Comparison of ENCODE assay signal across 17 mouse cellular contexts in the genomic region with DNA sequence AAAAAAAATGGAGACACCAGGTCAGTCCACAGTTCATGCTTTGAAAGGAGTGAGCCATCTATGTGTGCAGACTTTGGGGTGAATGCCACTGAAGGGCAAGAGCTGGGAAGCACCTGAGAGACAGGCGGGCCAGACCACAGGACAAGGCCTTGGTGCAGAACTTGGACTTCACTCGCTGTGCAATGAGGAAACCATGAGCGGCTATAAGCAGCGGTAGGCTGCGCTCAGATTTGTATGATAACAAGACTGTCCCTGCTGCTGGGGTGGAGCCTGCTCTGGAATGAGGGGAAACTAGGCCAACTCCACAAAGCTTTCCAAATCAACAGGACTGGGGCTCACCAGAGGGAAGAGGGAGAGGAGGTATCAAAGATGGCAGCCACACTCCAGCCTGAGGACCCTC. TPM values are rescaled to one million over a fixed set of nuclear protein-coding genes. Genes with fewer than 3 reads are reported as not detected.
DNase-seq lines count a peak whose midpoint lies in the region; ATAC-seq and TF ChIP-seq lines count a peak whose summit lies in the region.
"Had no signal": no experiment of that assay in that cellular context is flagged by ENCODE, and none has a peak within 500 bp of the region (broad histone marks: within the 10 kb centered on the region; RNA-seq: fewer than 3 reads in every experiment).

No protein-coding gene starts in this region.

- no peaks in the 10 kb centered on the region for H3K9me3 ChIP-seq in kidney, postnatal 0 days (replicated peaks; ENCODE audit: low read length)
- no peaks in the 10 kb centered on the region for H3K9me3 ChIP-seq in kidney, embryonic 15.5 days (replicated peaks)
- H3K9me3 ChIP-seq in liver, embryonic 15.5 days (replicated peaks): no peaks in the 10 kb centered on the region
- no peaks in the 10 kb centered on the region for H3K9me3 ChIP-seq in liver, embryonic 11.5 days (ENCODE audit: control insufficient read depth, low read length)
- H3K9me3 ChIP-seq in forebrain, embryonic 12.5 days: no peaks in the 10 kb centered on the region
- H3K9me3 ChIP-seq: embryonic facial prominence, embryonic 12.5 days; heart, embryonic 12.5 days; hindbrain, embryonic 10.5 days had no signal

- 0 out of 2 replicates have a peak, but pooled peaks have one; percentile 41 for ATAC-seq in kidney, postnatal 0 days (replicated peaks; ENCODE audit: low FRiP score, low read depth)
- ATAC-seq in kidney, embryonic 15.5 days (replicated peaks; ENCODE audit: low FRiP score): no peak
- ATAC-seq in liver, embryonic 15.5 days (ENCODE audit: insufficient read depth): peak; percentile 20; the same call in 1 of the 2 replicates
- ATAC-seq in liver, embryonic 11.5 days (replicated peaks; ENCODE audit: low FRiP score): no peak
- no peak for ATAC-seq in forebrain, embryonic 12.5 days (ENCODE audit: low FRiP score)
- ATAC-seq: activated CD4-positive, CD25-positive, alpha-beta regulatory T cell, adult 4 months; forebrain, embryonic 16.5 days had no signal

- no peak for DNase-seq in kidney, postnatal 0 days (ENCODE audit: low spot score)
- DNase-seq in liver, embryonic 11.5 days (ENCODE audit: low spot score): no peak
- peak; percentile 18 for DNase-seq in large intestine, adult 2 months (ENCODE audit: low read depth, low spot score)
- DNase-seq in thymus, postnatal 10 days (ENCODE audit: low spot score in 2 of 2): no peak
- DNase-seq: adrenal gland, postnatal 14 days; cerebellum, adult 11-12 months; cerebellum, adult 9-10 months; cerebellum, postnatal 25 days; gastrocnemius, postnatal 25 days had no signal

- no peak overlapping the region for H3K4me2 ChIP-seq in kidney, postnatal 0 days (ENCODE audit: low read length)
- no peak overlapping the region for H3K4me2 ChIP-seq in kidney, embryonic 15.5 days
- no peak overlapping the region for H3K4me2 ChIP-seq in liver, embryonic 15.5 days
- no peak overlapping the region for H3K4me2 ChIP-seq in liver, embryonic 11.5 days
- H3K4me2 ChIP-seq in forebrain, embryonic 12.5 days: no peak overlapping the region
- H3K4me2 ChIP-seq: embryonic facial prominence, embryonic 12.5 days; heart, embryonic 12.5 days had no signal

- H3K9ac ChIP-seq in kidney, postnatal 0 days (ENCODE audit: low read depth, low read length): no peak overlapping the region
- H3K9ac ChIP-seq in kidney, embryonic 15.5 days: no peak overlapping the region
- no peak overlapping the region for H3K9ac ChIP-seq in liver, embryonic 15.5 days
- no peak overlapping the region for H3K9ac ChIP-seq in liver, embryonic 11.5 days (ENCODE audit: low read depth, low read length)
- H3K9ac ChIP-seq in forebrain, embryonic 12.5 days: no peak overlapping the region
- H3K9ac ChIP-seq: embryonic facial prominence, embryonic 12.5 days; heart, embryonic 12.5 days had no signal

- H3K4me3 ChIP-seq in kidney, postnatal 0 days (replicated peaks; ENCODE audit: low read depth, low read length): no peak overlapping the region
- no peak overlapping the region for H3K4me3 ChIP-seq in kidney, embryonic 15.5 days (replicated peaks)
- no peak overlapping the region for H3K4me3 ChIP-seq in liver, embryonic 15.5 days (replicated peaks)
- no peak overlapping the region for H3K4me3 ChIP-seq in liver, embryonic 11.5 days (ENCODE audit: low read depth, low read length)
- H3K4me3 ChIP-seq in forebrain, embryonic 12.5 days (replicated peaks): no peak overlapping the region
- H3K4me3 ChIP-seq: embryonic facial prominence, embryonic 12.5 days; heart, embryonic 12.5 days; hindbrain, embryonic 10.5 days had no signal

- H3K27ac ChIP-seq in kidney, postnatal 0 days: no peak overlapping the region
- H3K27ac ChIP-seq in kidney, embryonic 15.5 days: no peak overlapping the region; the same call in 1 of the 2 replicates
- H3K27ac ChIP-seq in liver, embryonic 15.5 days (replicated peaks): no peak overlapping the region; the same call in 1 of the 2 replicates
- H3K27ac ChIP-seq in liver, embryonic 11.5 days (ENCODE audit: low read depth, low read length): no peak overlapping the region
- H3K27ac ChIP-seq in forebrain, embryonic 12.5 days: no peak overlapping the region
- H3K27ac ChIP-seq: embryonic facial prominence, embryonic 12.5 days; hindbrain, embryonic 10.5 days had no signal

- H3K36me3 ChIP-seq in kidney, postnatal 0 days (ENCODE audit: insufficient read depth, low read length): no peaks in the 10 kb centered on the region
- H3K36me3 ChIP-seq in kidney, embryonic 15.5 days: no peaks in the 10 kb centered on the region
- H3K36me3 ChIP-seq in liver, embryonic 15.5 days (replicated peaks): no peaks in the 10 kb centered on the region
- H3K36me3 ChIP-seq in liver, embryonic 11.5 days (ENCODE audit: control insufficient read depth, insufficient read depth, low read length): no peaks in the 10 kb centered on the region
- H3K36me3 ChIP-seq in forebrain, embryonic 12.5 days (replicated peaks): no peaks in the 10 kb centered on the region
- H3K36me3 ChIP-seq: embryonic facial prominence, embryonic 12.5 days; heart, embryonic 12.5 days; hindbrain, embryonic 10.5 days had no signal

- WGBS in kidney, postnatal 0 days: 83% methylated on average over 5 of the region's 5 CpGs
- WGBS in kidney, embryonic 15.5 days: 91% methylated on average over 5 of the region's 5 CpGs
- WGBS in liver, embryonic 15.5 days (ENCODE audit: insufficient replicate concordance): 61% methylated on average over 5 of the region's 5 CpGs
- 85% methylated on average over 5 of the region's 5 CpGs for WGBS in liver, embryonic 11.5 days
- 41% methylated on average over 5 of the region's 5 CpGs for WGBS in large intestine, adult 2 months
- 93% methylated on average over 5 of the region's 5 CpGs for WGBS in forebrain, embryonic 12.5 days

- 0 out of 2 replicates have a peak, but pooled peaks cover 6% of the 10 kb centered on the region for H3K4me1 ChIP-seq in kidney, postnatal 0 days (replicated peaks; ENCODE audit: insufficient read depth, low read length)
- H3K4me1 ChIP-seq in kidney, embryonic 15.5 days: peaks cover 30% of the 10 kb centered on the region
- peaks cover 60% of the 10 kb centered on the region for H3K4me1 ChIP-seq in liver, embryonic 15.5 days (replicated peaks)
- H3K4me1 ChIP-seq in liver, embryonic 11.5 days (replicated peaks; ENCODE audit: control insufficient read depth, insufficient read depth, low read length): peaks cover 36% of the 10 kb centered on the region
- peaks cover 13% of the 10 kb centered on the region for H3K4me1 ChIP-seq in forebrain, embryonic 12.5 days

- no peak for TF ChIP-seq CTCF in kidney, postnatal 0 days (IDR thresholded peaks at IDR 0.05; ENCODE audit: low read depth)

- no peaks in the 10 kb centered on the region for H3K27me3 ChIP-seq in kidney, postnatal 0 days (ENCODE audit: insufficient read depth, low read length)
- no peaks in the 10 kb centered on the region for H3K27me3 ChIP-seq in kidney, embryonic 15.5 days
- no peaks in the 10 kb centered on the region for H3K27me3 ChIP-seq in liver, embryonic 15.5 days
- no peaks in the 10 kb centered on the region for H3K27me3 ChIP-seq in liver, embryonic 11.5 days (replicated peaks; ENCODE audit: control insufficient read depth, insufficient read depth, low read length)
- H3K27me3 ChIP-seq in forebrain, embryonic 12.5 days: no peaks in the 10 kb centered on the region
- H3K27me3 ChIP-seq: embryonic facial prominence, embryonic 12.5 days; heart, embryonic 12.5 days had no signal

RNA-seq across cellular contexts. Expression of a gene that starts 57.3 kb away (rescaled TPM):
- polyA plus RNA-seq in kidney, postnatal 0 days (2015; fragmentation: Nextera tagmentation; extraction: Ambion mirVana): 7.8 and 9.3 TPM in 2 replicates
- polyA plus RNA-seq in kidney, embryonic 15.5 days (2015; fragmentation: Nextera tagmentation; extraction: Ambion mirVana): 14.8 and 14.9 TPM in 2 replicates
- polyA plus RNA-seq in liver, embryonic 15.5 days (2015; fragmentation: Nextera tagmentation; extraction: Ambion mirVana): 6.5 and 6.7 TPM in 2 replicates
- 13.0 and 14.6 TPM in 2 replicates for polyA plus RNA-seq in liver, embryonic 11.5 days (2014; fragmentation: Nextera tagmentation; extraction: Ambion mirVana)
- 4.6 and 10.4 TPM in 2 replicates for polyA plus RNA-seq in large intestine, adult 2 months (2012; rRNA removed)
- polyA plus RNA-seq in forebrain, embryonic 12.5 days (2016; fragmentation: Nextera tagmentation; extraction: Ambion mirVana): 7.5 and 7.7 TPM in 2 replicates

Comparison
In these comparisons a context has a peak if more than half of its experiments do, and no peak if none do; other contexts are left out.
1. ATAC-seq: peak in kidney, postnatal 0 days (single experiment) and liver, embryonic 15.5 days (single experiment); none in kidney, embryonic 15.5 days (single experiment), liver, embryonic 11.5 days (single experiment) and forebrain, embryonic 12.5 days (single experiment).